Mouse (Mus musculus): ENCODE data around the gene Sox30. TPM values are rescaled to one million over a fixed set of nuclear protein-coding genes. Genes with fewer than 3 reads are reported as not detected.

Gene Sox30
- total RNA-seq, 2 experiments from 2014 or later: 0.18 to 0.25 TPM

Other genes starting within 250 kb of the Sox30 start
- 10 to 100 TPM; 36.0 to 36.4 TPM for gene Clint1, start 128.3 kb upstream of the Sox30 start, total RNA-seq (2021)
- 1 to 10 TPM; 3.6 to 4.3 TPM for gene Lsm11, start 35.4 kb upstream of the Sox30 start, total RNA-seq (2021)
- 1 to 10 TPM; 4.4 to 7.2 TPM for gene Thg1l, start 24.8 kb upstream of the Sox30 start, total RNA-seq (2021)
- 1 to 10 TPM; 1.6 to 1.9 TPM for gene Gm12166, start 72.0 kb downstream of the Sox30 start, total RNA-seq (2021)
- 10 to 100 TPM; 36.2 to 78.2 TPM for gene Adam19, start 75.7 kb downstream of the Sox30 start, total RNA-seq (2021)
- under 1 TPM in 1 of 2 experiments, not detected in 1; 0.08 TPM for gene Nipal4, start 186.2 kb downstream of the Sox30 start, total RNA-seq (2021)

Data from heart, postnatal 25 days (tissue).